Mouse (Mus musculus) kidney, embryonic 14.5 days (tissue): ENCODE data around the gene Ceacam14. TPM values are rescaled to one million over a fixed set of nuclear protein-coding genes. Genes with fewer than 3 reads are reported as not detected.

ENCODE experiments used
- ATAC-seq: fragments of 200-750 bp; cut with Nextera tagmentation; 2 replicates; pipeline ENCODE4 v1.8.0; 2017; ENCODE audit warnings: moderate number of reproducible peaks, mild to moderate bottlenecking, moderate TSS enrichment, moderate library complexity; ENCODE audit not compliant: low FRiP score, low TSS enrichment
- H3K27ac ChIP-seq: fragments of 300-500 bp; sonication (generic); 2 replicates; pipeline ENCODE4 v1.5.1; 2014; ENCODE audit warnings: low read depth, mild to moderate bottlenecking, low read length, moderate library complexity, mixed read lengths
- H3K27me3 ChIP-seq: fragments of 300-500 bp; sonication (generic); 2 replicates; pipeline ENCODE4 v1.6.1; 2014; ENCODE audit warnings: mild to moderate bottlenecking, low read length; ENCODE audit not compliant: control insufficient read depth, insufficient read depth
- H3K36me3 ChIP-seq: fragments of 300-500 bp; sonication (generic); 2 replicates; pipeline ENCODE4 v1.6.1; 2014; ENCODE audit warnings: low read length, mixed read lengths; ENCODE audit not compliant: control insufficient read depth, insufficient read depth
- H3K4me1 ChIP-seq: fragments of 300-500 bp; sonication (generic); 2 replicates; pipeline ENCODE4 v1.6.1; 2014; ENCODE audit warnings: low read length, mixed read lengths; ENCODE audit not compliant: control insufficient read depth, insufficient read depth
- H3K4me2 ChIP-seq: fragments of 300-500 bp; sonication (generic); replicated peaks from 2 replicates; pipeline ENCODE4 v1.6.1; 2014; ENCODE audit warnings: low read depth, mild to moderate bottlenecking, low read length
- H3K4me3 ChIP-seq: fragments of 300-500 bp; sonication (generic); 2 replicates; pipeline ENCODE4 v1.5.1; 2014; ENCODE audit warnings: mild to moderate bottlenecking, low read length
- H3K9ac ChIP-seq: fragments of 300-500 bp; sonication (generic); 2 replicates; pipeline ENCODE4 v1.6.1; 2014; ENCODE audit warnings: low read depth, mild to moderate bottlenecking, low read length, moderate library complexity
- H3K9me3 ChIP-seq: fragments of 300-500 bp; sonication (generic); 2 replicates; pipeline ENCODE4 v1.6.1; 2016; ENCODE audit warnings: low read length; ENCODE audit not compliant: control insufficient read depth
- WGBS: fragments of 180-500 bp; shearing (Covaris S2); extraction: QIAGEN DNeasy Blood & Tissue Kit; methylation state at CpG from one replicate; pipeline ENCODE4 v1.1.7; 2014; 5-methylcytosine and 5-hydroxymethylcytosine counted together
- polyA plus RNA-seq: library from polyadenylated mRNA; unstranded; fragments of >200 nt; fragmentation: Nextera tagmentation; extraction: Ambion mirVana; gene quantifications from 2 replicates; pipeline ENCODE4 v1.2.1, GENCODE M21; 2014

Gene Ceacam14
- not detected in 2 replicates for polyA plus RNA-seq

GRCm38 (mm10) chr7:17812333-17812732, at the start of gene Ceacam14:
Ceacam14 (plus strand) TSS chr7:17812633.
- no peak within 1 kb of the TSS for H3K9ac ChIP-seq
- no peak within 1 kb of the TSS for H3K4me3 ChIP-seq
- no peak within 1 kb of the TSS for H3K4me2 ChIP-seq
- no peaks in the 10 kb centered on the region for H3K4me1 ChIP-seq
- no peak within 1 kb of the TSS for H3K27ac ChIP-seq
- H3K9me3 ChIP-seq, result peaks cover 12% of the 10 kb centered on the region
- ATAC-seq, result no peak
- H3K36me3 ChIP-seq, result no peaks in the 10 kb centered on the region
- 73% methylated on average over 4 of the region's 4 CpGs for WGBS
- no peaks in the 10 kb centered on the region for H3K27me3 ChIP-seq

Other genes starting within 250 kb of the Ceacam14 start
- gene Ceacam5, start 99.4 kb upstream of the Ceacam14 start, polyA plus RNA-seq, result not detected in 2 replicates
- not detected in 2 replicates for gene Gm5155, start 59.1 kb downstream of the Ceacam14 start, polyA plus RNA-seq
- gene Ceacam11, start 159.5 kb downstream of the Ceacam14 start, polyA plus RNA-seq, result not detected in 2 replicates
- gene Ceacam13, start 197.3 kb downstream of the Ceacam14 start, polyA plus RNA-seq, result not detected in 2 replicates